Mouse (Mus musculus): ENCODE data around the gene Trat1. TPM values are rescaled to one million over a fixed set of nuclear protein-coding genes. Genes with fewer than 3 reads are reported as not detected.

Gene Trat1
- not detected in 2 replicates for polyA plus RNA-seq (2015; fragmentation: Nextera tagmentation; extraction: Ambion mirVana)

DNA sequence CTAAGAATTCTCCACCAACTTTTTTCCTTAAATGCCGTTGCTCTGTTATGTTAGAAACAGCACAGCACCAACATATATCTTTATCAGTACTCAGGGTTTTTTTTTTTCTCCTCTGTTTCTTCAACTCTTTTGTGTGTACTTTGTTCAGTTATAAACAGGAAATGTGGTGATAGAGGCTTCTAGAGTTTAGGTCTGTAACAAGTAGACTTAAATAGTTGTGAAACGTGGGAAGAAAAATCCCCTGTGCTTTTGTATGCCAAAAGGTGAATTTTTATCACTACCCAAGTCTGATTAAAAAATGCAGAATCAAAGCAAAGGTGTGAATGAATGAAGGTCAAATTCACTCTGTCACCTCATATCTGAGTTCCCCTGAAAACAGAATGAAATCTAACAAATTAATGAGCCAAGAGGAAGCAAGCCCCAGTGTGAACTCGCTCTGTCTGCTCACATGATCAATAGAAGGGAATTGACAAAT is at the start of gene Trat1:
Gene Trat1 (minus strand): TSS at position 51 of the 475 bp plus-strand sequence.
- WGBS = 74% methylated on average over 3 of the region's 3 CpGs
- Histone ChIP-seq H3K9ac (no peak within 1 kb of the TSS), H3K4me3 (replicated peaks) (no peak within 1 kb of the TSS), H3K27me3 (no peaks in the 10 kb centered on the region), H3K4me2 (no peak within 1 kb of the TSS), H3K36me3 (no peaks in the 10 kb centered on the region), H3K4me1 (no peaks in the 10 kb centered on the region), H3K9me3 (replicated peaks) (no peaks in the 10 kb centered on the region), H3K27ac (no peak within 1 kb of the TSS)
- no peak for ATAC-seq (replicated peaks; ENCODE audit: low FRiP score)

DNA sequence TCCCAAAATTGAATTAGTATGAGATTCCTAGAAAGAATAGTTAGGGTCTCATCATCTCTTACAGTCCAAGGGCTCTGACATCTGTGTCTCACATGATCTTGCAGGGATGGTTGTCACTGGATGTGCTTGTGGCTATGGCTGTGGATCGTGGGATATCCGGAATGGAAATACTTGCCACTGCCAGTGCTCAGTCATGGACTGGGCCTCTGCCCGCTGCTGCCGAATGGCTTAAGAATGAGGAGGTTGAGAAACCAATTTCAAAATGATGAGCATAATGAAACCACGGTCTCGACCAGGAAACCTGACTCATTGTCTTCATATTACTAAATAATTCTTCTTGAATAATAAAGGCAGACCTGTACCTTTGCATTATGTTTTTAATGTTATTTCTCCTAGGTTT is 46.7 kb upstream of the Trat1 start:
- Histone ChIP-seq H3K27ac (no peak overlapping the region), H3K36me3 (no peaks in the 10 kb centered on the region), H3K4me3 (replicated peaks) (no peak overlapping the region), H3K9me3 (replicated peaks) (no peaks in the 10 kb centered on the region), H3K4me2 (no peak overlapping the region), H3K4me1 (no peaks in the 10 kb centered on the region), H3K27me3 (no peaks in the 10 kb centered on the region), H3K9ac (no peak overlapping the region)
- ATAC-seq (replicated peaks; ENCODE audit: low FRiP score) = no peak
- whole genome bisulfite sequencing = 94% methylated on average over 6 of the region's 6 CpGs

- Histone ChIP-seq H3K4me3 (replicated peaks) (no peak within 1 kb of the TSS), H3K27ac (no peak within 1 kb of the TSS), H3K9me3 (replicated peaks) (no peaks in the 10 kb centered on the region), H3K9ac (no peak within 1 kb of the TSS), H3K27me3 (no peaks in the 10 kb centered on the region), H3K36me3 (no peaks in the 10 kb centered on the region), H3K4me1 (no peaks in the 10 kb centered on the region), H3K4me2 (no peak within 1 kb of the TSS)
- no peak for ATAC-seq (replicated peaks; ENCODE audit: low FRiP score)
- 93% methylated on average over 2 of the region's 2 CpGs for WGBS
These were observed 44.9 kb upstream of the Trat1 start, which contains the start of gene Retnlb for GRCm38 (mm10) chr16:48816695-48817094. Gene Retnlb, plus strand, starts transcription at chr16:48816856.

GRCm38 (mm10) chr16:48811881-48812436 is 40.1 kb upstream of the Trat1 start:
- WGBS = 71% methylated on average over 7 of the region's 7 CpGs
- Histone ChIP-seq H3K4me2 (no peak overlapping the region), H3K27me3 (no peaks in the 10 kb centered on the region), H3K27ac (no peak overlapping the region), H3K4me3 (replicated peaks) (no peak overlapping the region), H3K4me1 (no peaks in the 10 kb centered on the region), H3K36me3 (no peaks in the 10 kb centered on the region), H3K9ac (no peak overlapping the region), H3K9me3 (replicated peaks) (no peaks in the 10 kb centered on the region)
- ATAC-seq (replicated peaks; ENCODE audit: low FRiP score) = no peak

DNA sequence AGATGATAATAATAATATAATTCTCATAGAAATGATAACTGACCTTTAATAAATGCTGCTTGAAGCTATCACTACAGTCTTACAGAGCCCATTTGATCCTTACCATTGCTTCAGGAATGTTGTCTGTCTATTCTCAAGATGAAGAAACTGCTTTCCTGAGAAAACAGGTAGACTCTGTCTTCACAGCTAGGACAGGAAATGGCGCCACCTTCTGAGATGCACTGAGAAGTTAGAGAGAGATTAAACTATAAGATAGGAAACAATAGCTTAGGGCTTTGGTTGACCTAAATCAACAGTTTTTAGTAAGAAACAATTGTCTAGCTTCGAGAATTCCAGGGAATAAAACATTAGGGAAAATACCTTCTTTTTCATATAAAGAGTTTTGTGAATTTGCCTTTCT is 37.6 kb upstream of the Trat1 start:
- Histone ChIP-seq H3K9ac (no peak overlapping the region), H3K4me3 (replicated peaks) (no peak overlapping the region), H3K27ac (no peak overlapping the region), H3K4me2 (no peak overlapping the region), H3K4me1 (no peaks in the 10 kb centered on the region), H3K27me3 (no peaks in the 10 kb centered on the region), H3K9me3 (replicated peaks) (no peaks in the 10 kb centered on the region), H3K36me3 (no peaks in the 10 kb centered on the region)
- 53% methylated on average over 2 of the region's 2 CpGs for WGBS
- no peak for ATAC-seq (replicated peaks; ENCODE audit: low FRiP score)

DNA sequence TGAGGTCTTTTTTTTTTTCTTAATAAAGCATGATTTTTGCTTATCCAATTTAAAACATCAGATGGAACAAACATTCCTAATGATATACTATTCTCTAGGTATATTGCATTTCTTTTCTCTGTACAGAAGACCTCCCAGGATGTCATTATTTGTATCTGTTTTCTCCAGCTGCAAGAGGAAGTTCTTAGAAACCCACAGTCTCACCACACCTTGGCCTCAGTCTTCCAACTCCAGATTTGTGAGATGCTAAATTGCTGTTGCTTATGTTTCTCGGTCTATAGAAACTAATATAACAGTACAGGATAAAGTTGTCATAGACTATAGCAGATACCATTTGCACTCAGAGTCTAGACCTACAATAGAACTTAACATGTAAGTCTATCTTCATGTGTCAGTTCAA is 34.7 kb upstream of the Trat1 start:
- WGBS = 87% methylated on average over 1 of the region's 1 CpGs
- Histone ChIP-seq H3K9ac (no peak overlapping the region), H3K4me3 (replicated peaks) (no peak overlapping the region), H3K36me3 (no peaks in the 10 kb centered on the region), H3K4me2 (no peak overlapping the region), H3K9me3 (replicated peaks) (no peaks in the 10 kb centered on the region), H3K27ac (no peak overlapping the region), H3K27me3 (no peaks in the 10 kb centered on the region), H3K4me1 (no peaks in the 10 kb centered on the region)
- no peak for ATAC-seq (replicated peaks; ENCODE audit: low FRiP score)

DNA sequence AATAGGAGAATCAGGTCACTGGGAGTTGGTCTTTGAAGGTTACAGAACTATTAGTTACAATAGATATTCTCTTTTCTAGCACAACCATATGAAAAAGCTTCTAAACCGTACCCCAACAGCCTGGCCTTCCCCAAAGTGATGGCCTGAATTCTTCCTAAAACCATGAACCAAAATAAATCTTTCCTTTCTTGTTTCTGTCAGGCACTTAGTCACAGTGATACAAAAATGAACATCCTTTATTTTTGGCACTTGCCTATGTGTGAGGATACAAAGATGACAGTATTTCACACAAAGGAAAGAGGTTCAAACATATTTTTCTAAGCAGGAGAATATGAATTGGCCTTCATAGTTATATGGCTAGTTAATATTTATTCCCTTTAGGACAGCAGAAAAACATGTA is 33.6 kb upstream of the Trat1 start:
- Histone ChIP-seq H3K9me3 (replicated peaks) (no peaks in the 10 kb centered on the region), H3K9ac (no peak overlapping the region), H3K4me1 (no peaks in the 10 kb centered on the region), H3K36me3 (no peaks in the 10 kb centered on the region), H3K4me3 (replicated peaks) (no peak overlapping the region), H3K27me3 (no peaks in the 10 kb centered on the region), H3K4me2 (no peak overlapping the region), H3K27ac (no peak overlapping the region)
- 77% methylated on average over 1 of the region's 1 CpGs for WGBS
- no peak for ATAC-seq (replicated peaks; ENCODE audit: low FRiP score)

GRCm38 (mm10) chr16:48800906-48801305 is 29.1 kb upstream of the Trat1 start:
- no peak overlapping the region for H3K4me3 ChIP-seq (replicated peaks)
- 90% methylated on average over 2 of the region's 2 CpGs for WGBS
- no peak for ATAC-seq (replicated peaks; ENCODE audit: low FRiP score)

DNA sequence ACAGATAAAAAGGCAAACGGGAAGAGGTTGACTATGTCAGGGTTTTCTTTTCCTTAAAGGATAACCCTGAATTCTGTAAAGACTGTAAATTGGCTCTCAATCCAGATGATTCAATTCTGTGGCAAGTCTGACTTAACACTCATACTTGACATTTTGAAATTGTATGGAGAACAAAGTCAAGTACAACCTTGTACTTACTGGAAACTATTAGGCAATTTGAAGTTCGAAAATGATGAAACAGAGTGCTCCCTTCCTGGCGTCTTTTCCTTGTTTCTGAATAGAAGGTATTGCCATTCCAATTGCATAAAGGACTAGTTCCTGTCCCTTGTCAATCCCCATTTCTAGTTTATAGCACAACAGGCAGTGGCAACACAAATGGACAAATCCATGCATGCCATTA is 27.6 kb upstream of the Trat1 start:
- H3K9me3 ChIP-seq (replicated peaks) = no peaks in the 10 kb centered on the region
- no peak overlapping the region for H3K27ac ChIP-seq
- H3K4me1 ChIP-seq = no peaks in the 10 kb centered on the region
- H3K4me3 ChIP-seq (replicated peaks) = no peak overlapping the region
- no peak overlapping the region for H3K4me2 ChIP-seq
- H3K9ac ChIP-seq = no peak overlapping the region
- H3K36me3 ChIP-seq = no peaks in the 10 kb centered on the region
- 86% methylated on average over 3 of the region's 3 CpGs for WGBS
- no peaks in the 10 kb centered on the region for H3K27me3 ChIP-seq
- no peak for ATAC-seq (replicated peaks; ENCODE audit: low FRiP score)

More at GRCm38 (mm10) chr16:48800906-48801305, 29.1 kb upstream of the Trat1 start:
- no peaks in the 10 kb centered on the region for H3K27me3 ChIP-seq
- H3K9me3 ChIP-seq (replicated peaks) = no peaks in the 10 kb centered on the region
- no peaks in the 10 kb centered on the region for H3K36me3 ChIP-seq
- H3K4me1 ChIP-seq = no peaks in the 10 kb centered on the region
- H3K4me2 ChIP-seq = no peak overlapping the region
- no peak overlapping the region for H3K27ac ChIP-seq
- no peak overlapping the region for H3K9ac ChIP-seq

GRCm38 (mm10) chr16:48798285-48798684 is 26.5 kb upstream of the Trat1 start:
- Histone ChIP-seq H3K4me2 (no peak overlapping the region), H3K27me3 (no peaks in the 10 kb centered on the region), H3K9me3 (replicated peaks) (no peaks in the 10 kb centered on the region), H3K36me3 (no peaks in the 10 kb centered on the region), H3K27ac (no peak overlapping the region), H3K4me3 (replicated peaks) (no peak overlapping the region), H3K9ac (no peak overlapping the region), H3K4me1 (no peaks in the 10 kb centered on the region)
- no peak for ATAC-seq (replicated peaks; ENCODE audit: low FRiP score)
- 74% methylated on average over 3 of the region's 3 CpGs for WGBS

DNA sequence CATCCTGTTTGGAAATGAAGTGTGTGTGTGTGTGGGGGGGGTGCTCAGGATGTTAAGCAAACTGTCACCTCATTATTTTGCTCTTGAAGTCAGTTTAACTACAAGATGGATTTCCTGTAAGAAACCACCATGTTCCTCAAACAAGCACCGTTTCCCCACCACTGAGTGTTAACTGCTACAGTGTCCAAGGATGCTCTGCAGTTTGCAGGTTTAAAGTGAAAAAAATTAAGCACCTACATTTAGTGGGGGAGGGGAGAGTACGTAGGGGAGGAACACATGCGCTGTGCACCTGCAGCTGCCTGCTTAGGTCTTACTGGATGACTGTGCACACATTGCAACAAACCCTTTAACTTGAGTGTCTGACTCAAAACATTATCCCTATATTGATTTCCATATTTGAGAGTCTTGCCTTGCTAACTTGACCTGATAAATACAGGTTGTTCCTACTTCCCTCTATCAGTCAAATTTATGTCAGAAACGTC is 16.9 kb upstream of the Trat1 start:
- H3K4me2 ChIP-seq = no peak overlapping the region
- no peak overlapping the region for H3K4me3 ChIP-seq (replicated peaks)
- H3K4me1 ChIP-seq = no peaks in the 10 kb centered on the region
- WGBS = 76% methylated on average over 4 of the region's 4 CpGs
- ATAC-seq (replicated peaks; ENCODE audit: low FRiP score) = no peak
- H3K9ac ChIP-seq = no peak overlapping the region
- H3K9me3 ChIP-seq (replicated peaks) = no peaks in the 10 kb centered on the region
- no peaks in the 10 kb centered on the region for H3K27me3 ChIP-seq
- H3K27ac ChIP-seq = no peak overlapping the region
- no peaks in the 10 kb centered on the region for H3K36me3 ChIP-seq

GRCm38 (mm10) chr16:48786258-48786657 is 14.4 kb upstream of the Trat1 start:
- no peaks in the 10 kb centered on the region for H3K27me3 ChIP-seq
- no peak overlapping the region for H3K4me3 ChIP-seq (replicated peaks)
- no peak overlapping the region for H3K27ac ChIP-seq
- H3K4me2 ChIP-seq = no peak overlapping the region
- H3K9ac ChIP-seq = no peak overlapping the region
- WGBS = 73% methylated on average over 3 of the region's 3 CpGs
- no peaks in the 10 kb centered on the region for H3K9me3 ChIP-seq (replicated peaks)
- H3K4me1 ChIP-seq = no peaks in the 10 kb centered on the region
- no peaks in the 10 kb centered on the region for H3K36me3 ChIP-seq
- ATAC-seq (replicated peaks; ENCODE audit: low FRiP score) = no peak

DNA sequence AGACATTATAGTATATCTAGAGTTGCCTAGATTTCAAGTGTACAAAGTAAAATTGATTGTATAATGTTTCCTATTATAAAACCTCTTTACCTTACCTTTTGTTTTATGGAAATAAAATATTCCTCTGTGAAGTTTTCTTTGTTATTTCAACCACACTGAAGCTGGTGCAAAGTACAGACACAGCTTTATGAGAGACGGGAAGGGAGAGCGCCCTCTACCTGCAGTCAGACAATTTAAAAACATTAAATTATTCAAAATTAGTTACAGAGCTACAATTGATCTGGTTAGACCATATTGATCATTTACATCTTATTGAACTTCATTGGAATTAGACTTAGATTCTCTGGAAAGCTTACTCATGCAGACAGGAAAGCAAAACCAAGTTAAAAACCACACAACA is 5.4 kb upstream of the Trat1 start:
- Histone ChIP-seq H3K27me3 (no peaks in the 10 kb centered on the region), H3K4me3 (replicated peaks) (no peak overlapping the region)

More for the DNA sequence above, 5.4 kb upstream of the Trat1 start:
- Histone ChIP-seq H3K27ac (no peak overlapping the region), H3K4me2 (no peak overlapping the region), H3K9me3 (replicated peaks) (no peaks in the 10 kb centered on the region), H3K36me3 (no peaks in the 10 kb centered on the region), H3K4me1 (no peaks in the 10 kb centered on the region), H3K9ac (no peak overlapping the region)
- ATAC-seq (replicated peaks; ENCODE audit: low FRiP score) = no peak
- 67% methylated on average over 2 of the region's 2 CpGs for WGBS
